Mouse (Mus musculus) cerebellum, postnatal 36 days (tissue): ENCODE measurements around the gene Nr4a3.

ENCODE experiments used
- DNase-seq, 2 experiments: peaks; one replicate each; pipeline ENCODE4 v3.0.0; 2021 to 2022; ENCODE audit warnings: mixed read lengths in 2 of 2

Gene Nr4a3

GRCm38 (mm10) chr4:48044491-48045211 lies at the start of gene Nr4a3:
Gene Nr4a3 (plus strand): TSS chr4:48045153.
- DNase-seq, result peak; percentile 87

GRCm38 (mm10) chr4:48002969-48003368 lies 42.0 kb upstream of the Nr4a3 start:
- DNase-seq, result peak; percentile 53 to 71

- no peak for DNase-seq
Observed at GRCm38 (mm10) chr4:48003456-48003855, 41.5 kb upstream of the Nr4a3 start.

- DNase-seq, result no peak
Observed at GRCm38 (mm10) chr4:48006355-48006754, 38.6 kb upstream of the Nr4a3 start.

- no peak for DNase-seq
Observed at GRCm38 (mm10) chr4:48012209-48012608, 32.7 kb upstream of the Nr4a3 start.

GRCm38 (mm10) chr4:48022966-48023365 lies 22.0 kb upstream of the Nr4a3 start:
- no peak for DNase-seq

GRCm38 (mm10) chr4:48029652-48030051 lies 15.3 kb upstream of the Nr4a3 start:
- DNase-seq, result no peak

- DNase-seq, result no peak
Observed at GRCm38 (mm10) chr4:48034287-48034686, 10.7 kb upstream of the Nr4a3 start.

- DNase-seq, result no peak
Observed at GRCm38 (mm10) chr4:48037646-48038045, 7.3 kb upstream of the Nr4a3 start.

GRCm38 (mm10) chr4:48038847-48039246 lies 6.1 kb upstream of the Nr4a3 start:
- DNase-seq, result no peak

- DNase-seq, result no peak
Observed at GRCm38 (mm10) chr4:48039736-48040135, 5.2 kb upstream of the Nr4a3 start.

- no peak for DNase-seq
Observed at GRCm38 (mm10) chr4:48042466-48042785, 2.5 kb upstream of the Nr4a3 start.

GRCm38 (mm10) chr4:48042786-48043701 lies 1.9 kb upstream of the Nr4a3 start:
- DNase-seq, result peak; percentile 93 to 96

- DNase-seq, result no peak
Observed at GRCm38 (mm10) chr4:48044141-48044490, 837 bp upstream of the Nr4a3 start.

- DNase-seq, result peak in 1 of 2 experiments; percentile 49
Observed at GRCm38 (mm10) chr4:48045281-48045720, 348 bp downstream of the Nr4a3 start.

- DNase-seq, result peak; percentile 28 to 38
Observed at GRCm38 (mm10) chr4:48045721-48046460, 938 bp downstream of the Nr4a3 start.

GRCm38 (mm10) chr4:48046461-48046901 lies 1.5 kb downstream of the Nr4a3 start:
- DNase-seq, result peak; percentile 14 to 32

- DNase-seq, result peak; percentile 26 to 37
Observed at GRCm38 (mm10) chr4:48047136-48047765, 2.3 kb downstream of the Nr4a3 start.

GRCm38 (mm10) chr4:48047766-48048371 lies 2.9 kb downstream of the Nr4a3 start:
- DNase-seq, result peak; percentile 32 to 45

GRCm38 (mm10) chr4:48048456-48049315 lies 3.7 kb downstream of the Nr4a3 start:
- DNase-seq, result peak; percentile 53 to 60

GRCm38 (mm10) chr4:48050020-48050419 lies 5.1 kb downstream of the Nr4a3 start:
- DNase-seq, result no peak
